Mouse (Mus musculus): ENCODE measurements around the gene Slc25a11.
A peak's percentile ranks its signal among the peaks of the same experiment; 100 is the strongest.

Gene Slc25a11

DNA sequence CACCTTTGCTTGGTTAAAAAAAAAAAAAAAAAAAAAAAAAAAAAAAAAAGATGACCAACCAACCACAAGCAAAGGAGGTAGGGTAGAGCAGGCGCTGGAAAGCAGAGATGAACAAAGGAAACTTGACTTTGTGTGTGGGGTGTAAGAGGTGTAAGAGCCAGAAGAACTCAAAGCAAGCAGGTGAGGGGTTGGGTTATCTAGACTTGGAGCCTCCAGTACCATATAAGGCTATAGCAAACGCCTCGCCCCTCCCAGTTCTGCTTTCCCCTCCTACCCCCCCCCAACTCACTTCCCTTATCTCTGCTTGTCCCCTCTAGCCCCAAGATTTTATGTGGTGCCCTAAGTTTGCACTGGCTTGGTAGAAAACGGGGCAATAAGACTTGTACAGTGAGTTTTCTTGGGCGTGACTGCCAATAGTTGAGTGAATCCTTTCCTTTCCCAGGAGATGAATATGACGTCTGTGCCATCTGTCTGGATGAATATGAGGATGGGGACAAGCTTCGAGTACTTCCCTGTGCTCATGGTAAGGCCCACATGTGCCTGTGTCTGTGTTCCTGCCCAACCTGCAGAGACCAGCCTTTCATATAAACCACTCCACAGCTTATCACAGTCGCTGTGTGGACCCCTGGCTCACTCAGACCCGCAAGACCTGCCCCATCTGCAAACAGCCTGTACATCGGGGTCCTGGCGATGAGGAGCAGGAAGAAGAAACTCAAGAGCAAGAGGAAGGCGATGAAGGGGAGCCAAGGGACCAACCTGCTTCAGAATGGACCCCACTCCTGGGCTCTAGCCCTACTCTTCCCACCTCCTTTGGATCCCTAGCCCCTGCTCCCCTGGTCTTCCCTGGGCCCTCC, 3.3 kb upstream of the Slc25a11 start:
- DNase-seq: no peak

DNA sequence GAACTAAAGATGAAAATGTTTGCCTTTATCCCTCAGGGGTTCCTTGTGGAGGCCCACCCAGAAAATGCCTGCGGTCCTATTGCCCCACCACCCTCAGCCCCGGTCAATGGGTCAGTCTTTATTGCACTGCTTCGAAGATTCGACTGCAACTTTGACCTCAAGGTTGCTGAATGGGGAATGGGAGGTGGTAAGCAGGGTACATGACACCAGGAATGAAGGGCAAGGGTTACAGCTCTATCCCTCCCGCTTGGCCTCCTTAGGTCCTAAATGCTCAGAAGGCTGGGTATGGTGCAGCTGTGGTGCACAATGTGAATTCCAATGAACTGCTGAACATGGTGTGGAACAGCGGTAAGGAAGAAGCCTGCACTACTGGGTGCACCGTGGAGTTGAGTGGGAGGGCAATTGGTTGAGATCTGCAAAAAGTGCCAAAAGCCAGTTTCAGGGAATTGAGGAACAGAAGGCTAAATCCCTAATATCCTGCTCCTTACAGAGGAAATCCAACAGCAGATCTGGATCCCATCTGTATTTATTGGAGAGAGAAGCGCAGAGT, 2.0 kb upstream of the Slc25a11 start:
- DNase-seq: no peak

DNA sequence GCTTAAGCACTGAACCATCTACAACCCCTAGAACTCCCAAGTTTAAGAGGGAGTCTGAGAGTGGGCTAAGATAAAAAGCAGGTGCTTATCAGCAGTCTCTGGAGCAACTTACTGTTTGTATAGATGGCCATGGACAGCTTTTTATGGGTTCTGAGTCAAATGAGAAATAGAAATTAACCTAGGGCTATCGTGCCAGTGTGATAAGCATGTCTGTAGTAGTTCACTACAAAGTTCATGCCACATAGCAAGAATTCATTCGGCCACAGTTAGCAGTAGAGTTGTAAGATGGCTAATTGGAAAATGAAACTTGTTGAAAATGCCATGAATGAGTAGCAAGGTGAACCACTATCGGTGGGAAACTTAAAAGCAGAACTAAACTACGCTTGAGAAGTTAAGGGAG, 1.2 kb upstream of the Slc25a11 start:
- no peak for DNase-seq

DNA sequence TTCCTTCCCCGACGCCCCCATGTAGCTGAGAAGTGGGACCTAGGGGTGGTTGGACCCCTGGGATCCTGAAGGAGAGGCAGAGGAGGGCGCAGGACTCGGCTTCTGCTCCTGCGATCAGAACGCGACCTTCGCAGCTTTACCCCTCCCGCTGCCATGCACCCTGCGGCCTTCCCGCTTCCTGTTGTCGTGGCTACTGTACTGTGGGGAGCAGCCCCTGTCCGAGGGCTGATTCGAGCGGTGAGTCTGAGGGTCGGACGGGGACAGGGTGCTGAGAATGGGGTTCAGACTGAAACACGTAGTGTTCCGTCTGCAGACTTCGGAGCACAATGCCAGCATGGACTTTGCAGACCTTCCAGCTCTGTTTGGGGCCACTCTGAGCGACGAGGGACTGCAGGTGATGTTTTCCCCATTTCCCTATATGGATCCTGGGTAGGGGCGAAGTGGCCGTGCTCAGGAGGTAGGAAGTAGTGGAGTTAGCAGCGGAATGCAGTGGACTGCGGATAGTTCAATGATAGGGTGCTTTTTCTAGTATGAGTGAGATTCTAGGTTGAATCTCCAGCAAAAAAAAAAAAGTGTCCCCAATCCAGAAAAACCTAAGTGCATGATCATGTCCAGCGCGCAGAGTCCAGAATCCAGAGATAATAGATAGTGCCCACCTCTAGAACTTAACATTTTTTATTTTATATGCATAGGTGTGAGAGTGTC, 589 bp upstream of the Slc25a11 start:
- peak; percentile 51 to 71 for DNase-seq

GRCm38 (mm10) chr11:70646259-70646555, 1.1 kb downstream of the Slc25a11 start:
- no peak for DNase-seq

GRCm38 (mm10) chr11:70645461-70646258, 1.6 kb downstream of the Slc25a11 start:
- DNase-seq: no peak

- no peak for DNase-seq
Measured at GRCm38 (mm10) chr11:70644564-70645103, 2.6 kb downstream of the Slc25a11 start.

DNA sequence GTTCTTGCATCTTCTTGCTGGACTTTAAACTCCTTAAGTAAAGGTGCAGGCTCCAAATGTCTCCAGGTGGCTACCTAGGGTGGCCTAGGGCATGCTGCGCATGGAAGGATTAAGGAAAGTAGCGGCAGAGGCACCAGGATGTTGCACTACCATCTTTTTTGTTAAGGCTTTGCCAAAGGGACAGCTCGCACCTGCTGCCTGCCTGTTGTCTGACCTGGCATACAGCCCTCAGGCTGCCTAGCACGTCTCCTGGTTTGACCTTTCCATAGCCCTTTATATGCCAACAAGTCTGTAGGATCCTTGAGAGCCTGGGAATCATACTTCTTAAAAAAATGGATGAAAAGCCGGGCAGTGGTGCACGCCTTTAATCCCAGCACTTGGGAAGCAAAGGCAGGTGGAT, 4.2 kb downstream of the Slc25a11 start:
- no peak for DNase-seq

DNA sequence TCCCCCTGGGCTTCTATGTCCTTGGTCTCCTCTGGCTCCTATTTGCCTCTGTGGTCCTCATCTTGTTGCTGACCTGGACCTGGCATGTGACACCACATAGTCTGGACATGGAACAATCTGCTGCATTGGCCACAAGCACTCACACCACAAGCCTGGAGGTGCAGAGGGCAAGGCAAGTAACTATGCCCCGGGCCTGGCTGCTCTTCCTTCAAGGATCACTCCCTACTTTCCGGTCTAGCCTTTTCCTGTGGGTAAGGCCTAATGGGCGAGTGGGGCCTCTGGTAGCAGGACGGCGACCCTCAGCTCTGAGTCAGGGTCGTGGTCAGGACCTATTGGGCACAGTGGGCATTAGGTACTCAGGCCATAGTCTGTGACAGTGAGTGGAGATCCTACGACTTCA, 6.0 kb downstream of the Slc25a11 start:
- no peak for DNase-seq

DNA sequence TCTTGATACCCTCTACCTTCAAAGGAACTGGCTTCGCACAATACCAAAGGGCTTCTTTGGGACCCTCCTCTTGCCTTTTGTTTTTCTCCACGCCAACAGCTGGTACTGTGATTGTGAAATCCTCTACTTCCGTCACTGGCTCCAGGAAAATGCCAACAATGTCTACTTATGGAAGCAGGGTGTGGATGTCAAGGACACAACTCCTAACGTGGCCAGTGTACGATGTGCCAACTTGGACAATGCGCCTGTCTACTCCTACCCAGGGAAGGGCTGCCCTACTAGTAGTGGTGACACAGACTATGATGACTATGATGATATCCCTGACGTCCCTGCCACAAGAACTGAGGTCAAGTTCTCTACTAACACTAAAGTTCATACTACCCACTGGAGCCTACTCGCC, 7.3 kb downstream of the Slc25a11 start:
- no peak for DNase-seq

GRCm38 (mm10) chr11:70638714-70639278, 8.5 kb downstream of the Slc25a11 start, which contains the start of gene Gp1ba:
Gp1ba (plus strand) TSS chr11:70639122.
- DNase-seq: no peak

DNA sequence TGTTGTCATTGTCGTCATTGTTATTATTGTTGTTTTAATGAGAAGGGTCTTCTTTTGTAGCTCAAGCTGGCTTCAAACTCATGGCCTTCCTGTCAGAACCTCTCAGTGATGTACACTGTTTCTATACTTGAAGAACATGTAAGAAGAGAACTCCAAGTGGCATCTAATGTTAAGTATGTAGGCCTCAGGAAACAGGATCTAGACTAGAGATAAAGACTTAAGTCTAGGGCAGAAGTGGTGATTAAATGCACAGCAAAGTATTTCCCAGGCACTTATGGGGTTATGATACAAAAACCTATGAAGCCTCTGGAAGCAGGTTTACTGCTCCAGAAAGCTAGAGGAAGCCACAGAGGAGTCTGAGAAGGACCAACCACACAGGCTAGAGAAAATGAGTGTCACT, 9.0 kb downstream of the Slc25a11 start:
- no peak for DNase-seq

GRCm38 (mm10) chr11:70637764-70638163, 9.5 kb downstream of the Slc25a11 start:
- DNase-seq: no peak

DNA sequence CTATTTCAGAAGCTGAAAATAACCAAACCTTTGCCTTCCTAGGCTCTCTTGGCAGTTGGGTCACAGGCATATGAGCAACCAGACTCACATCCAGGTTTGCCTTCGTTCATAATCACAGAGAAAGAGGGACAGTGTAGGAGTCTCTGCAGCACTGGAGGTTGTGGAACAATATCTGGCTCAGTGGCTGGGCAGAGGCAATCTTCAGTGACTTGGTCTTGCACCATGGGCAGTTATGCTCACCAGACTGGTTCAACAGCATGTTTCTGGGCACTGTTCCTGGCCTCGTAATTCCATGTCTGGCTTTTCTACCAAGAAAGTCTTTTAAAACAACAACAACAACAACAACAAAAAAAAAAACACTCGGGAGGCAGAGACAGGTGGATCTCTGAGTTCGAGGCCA, 11.7 kb downstream of the Slc25a11 start:
- no peak for DNase-seq

- DNase-seq: no peak
Measured at GRCm38 (mm10) chr11:70630129-70630528, 17.1 kb downstream of the Slc25a11 start.

DNA sequence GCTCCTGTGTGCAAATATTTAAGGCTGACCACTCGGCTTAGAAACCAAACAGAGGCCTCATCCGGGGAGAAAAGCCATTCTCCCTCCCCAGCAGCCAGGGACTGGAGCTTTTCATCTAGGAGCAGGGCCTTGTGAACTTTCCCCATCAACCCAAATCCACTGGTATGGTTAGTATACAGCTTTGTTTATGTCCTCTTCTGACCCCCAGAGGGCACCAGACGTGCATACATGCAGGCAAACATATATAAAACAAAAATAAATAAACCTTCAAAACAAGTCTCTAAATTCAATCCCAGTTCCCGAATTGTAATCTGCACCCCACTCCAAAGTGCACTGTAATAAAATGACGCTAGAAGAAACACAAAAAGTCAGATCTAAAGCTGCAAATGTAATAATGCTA, 17.7 kb downstream of the Slc25a11 start:
- DNase-seq: no peak

GRCm38 (mm10) chr11:70628431-70628830, 18.8 kb downstream of the Slc25a11 start:
- no peak for DNase-seq

DNA sequence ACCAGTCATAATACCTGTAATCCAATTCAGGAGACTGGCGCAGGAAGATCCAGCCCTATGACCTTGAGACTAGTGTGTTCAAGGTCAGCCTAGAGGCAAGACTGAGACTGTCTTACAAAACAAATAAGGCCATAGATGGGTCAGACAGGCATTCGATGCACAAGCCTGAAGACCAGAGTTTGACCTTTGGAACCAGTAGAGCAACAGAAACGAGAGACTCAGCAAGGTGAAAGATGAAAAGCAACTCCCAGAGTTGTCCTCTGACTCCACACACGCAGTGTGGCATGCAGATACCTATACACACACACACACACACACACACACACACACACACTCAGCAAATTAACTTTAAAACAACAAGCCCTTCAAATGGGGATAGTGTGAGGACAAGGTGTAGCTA, 20.4 kb downstream of the Slc25a11 start:
- DNase-seq: no peak

- no peak for DNase-seq
Measured at GRCm38 (mm10) chr11:70625473-70625872, 21.8 kb downstream of the Slc25a11 start.

DNA sequence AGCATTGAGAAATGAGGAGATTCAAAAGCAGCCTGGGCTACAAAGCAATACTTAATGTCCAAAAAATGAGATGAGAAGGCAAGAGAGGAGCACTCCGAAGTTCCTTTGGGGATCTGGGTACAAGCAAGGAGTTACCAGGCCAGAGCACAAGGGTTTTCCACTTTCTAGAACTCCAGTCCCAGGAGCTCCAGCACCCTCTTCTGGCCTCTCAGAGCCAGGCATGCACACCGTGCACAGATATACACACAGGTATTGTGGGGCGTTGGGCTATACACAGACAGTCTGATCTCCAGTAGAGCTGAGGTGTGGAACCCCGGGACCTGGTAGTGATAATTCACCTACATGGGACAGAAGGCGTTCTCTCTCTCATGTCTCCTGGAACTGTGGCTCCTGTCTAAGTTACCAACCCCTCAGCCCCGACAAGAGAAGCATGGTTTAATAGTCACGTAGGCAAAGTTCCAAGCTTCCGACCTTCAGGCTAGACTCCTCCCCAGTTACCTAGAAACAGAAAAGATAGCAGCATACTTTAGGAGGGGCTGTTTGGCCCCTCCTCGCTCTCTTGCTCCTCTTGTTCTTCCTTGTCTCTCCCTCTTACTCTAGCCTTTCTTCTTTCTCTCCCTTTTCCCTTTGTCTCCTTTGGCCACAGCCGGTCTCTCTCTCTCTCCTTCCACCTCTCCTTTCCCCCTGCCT, 24.1 kb downstream of the Slc25a11 start:
- no peak for DNase-seq

DNA sequence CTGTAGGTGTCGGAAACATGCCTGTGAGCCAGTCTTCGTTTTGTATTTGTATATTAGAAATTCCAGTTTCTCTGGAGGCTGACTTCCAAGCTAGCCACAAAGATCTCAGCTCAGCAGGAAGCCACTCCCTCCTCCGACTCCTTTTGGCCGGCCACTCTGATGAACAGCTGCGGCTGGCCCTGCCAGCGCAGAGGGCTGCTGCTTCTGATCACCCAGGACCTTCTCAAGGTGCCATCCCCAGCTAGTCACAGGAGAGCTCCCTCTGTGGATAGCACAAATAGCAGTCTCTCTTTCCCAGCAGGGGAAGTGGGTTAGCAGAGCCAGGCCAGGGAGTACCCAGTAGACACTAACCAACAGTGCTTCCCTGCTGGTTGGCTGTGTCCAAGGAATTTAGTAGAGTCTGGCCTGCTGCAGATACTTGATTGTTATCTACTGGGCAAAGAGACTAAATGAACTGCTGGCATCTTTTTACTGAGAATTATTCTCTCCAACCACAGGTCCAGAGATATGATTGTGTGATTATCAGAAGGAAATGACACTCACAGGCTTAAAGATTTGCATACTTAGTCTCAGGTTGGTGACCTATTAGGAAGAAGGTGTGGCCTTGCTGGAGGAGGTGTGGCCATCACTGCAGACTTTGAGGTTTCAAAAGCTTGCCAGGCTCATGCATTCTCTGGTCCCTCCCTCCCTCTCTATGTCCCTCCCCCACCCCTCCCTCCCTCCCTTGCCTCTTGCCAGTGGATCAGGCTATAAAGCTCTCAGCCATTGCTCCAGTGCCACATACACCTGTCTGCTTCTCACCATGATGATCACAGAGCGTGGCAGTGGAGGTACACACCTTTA, 25.1 kb downstream of the Slc25a11 start:
- no peak for DNase-seq
